Mouse (Mus musculus) ovary, postnatal 36 days (tissue): ENCODE data around the gene Jmjd6.
"Not testable (repeated sequence)": the region's sequence is repeated elsewhere in the genome, so short reads cannot be mapped to it uniquely, and the experiment has no call there.

ENCODE experiments used
- DNase-seq: peaks from one replicate; pipeline ENCODE4 v3.0.0; 2022; ENCODE audit warnings: low spot score, mixed read lengths

Gene Jmjd6

DNA sequence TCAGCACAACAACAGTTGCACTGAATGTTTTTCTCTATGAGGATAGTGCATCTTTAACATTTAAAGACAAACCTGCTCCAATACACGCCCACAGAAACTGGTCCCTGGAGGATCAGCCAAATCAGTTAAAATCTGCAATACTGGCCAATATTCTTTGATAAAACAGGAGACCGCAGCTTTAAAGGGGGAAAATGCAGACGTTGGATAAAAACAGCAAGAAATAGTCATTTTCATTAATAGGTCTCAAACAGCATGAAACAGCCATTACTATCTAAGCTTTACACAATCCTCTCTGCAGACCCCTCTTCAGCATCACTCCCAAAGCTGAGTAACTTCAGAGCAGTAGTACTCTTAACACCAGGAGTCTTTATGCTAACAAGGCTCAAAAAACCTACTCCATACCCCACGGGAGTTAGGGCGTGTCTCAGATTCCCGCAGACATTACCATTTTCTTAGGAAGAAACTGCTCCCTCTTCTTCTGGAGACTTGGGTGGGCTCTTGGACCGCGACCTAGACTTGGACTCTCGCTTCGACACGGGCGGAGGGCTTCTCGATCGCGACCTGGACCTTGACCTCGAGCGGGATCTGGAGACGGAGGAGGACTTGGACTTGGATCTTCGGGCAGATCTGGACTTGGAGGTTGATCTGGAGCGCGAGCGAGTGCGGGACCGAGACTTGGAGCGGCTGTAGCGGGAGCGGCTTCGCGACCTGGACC is 8.5 kb upstream of the Jmjd6 start:
- no peak for DNase-seq

- DNase-seq = no peak
These were observed 7.7 kb upstream of the Jmjd6 start for GRCm38 (mm10) chr11:116850833-116851477.

DNA sequence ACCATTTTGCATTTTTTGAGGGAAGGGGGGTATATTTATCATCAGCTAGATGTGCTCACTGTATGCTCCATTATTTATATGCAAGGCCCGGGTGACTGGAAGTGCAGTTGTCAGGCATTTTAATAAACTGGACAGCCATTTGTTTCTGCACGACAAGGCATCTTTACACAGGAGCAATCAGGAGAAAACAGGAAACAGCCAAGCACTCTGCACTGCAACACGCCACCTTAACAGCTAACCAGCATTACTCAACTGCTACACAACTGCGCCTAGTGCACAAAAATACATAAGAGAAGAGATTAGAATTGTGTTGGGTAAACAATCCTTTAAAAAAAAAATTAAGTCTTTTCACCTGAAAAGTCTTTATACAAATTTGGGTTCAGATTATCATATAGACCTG is 6.8 kb upstream of the Jmjd6 start:
- no peak for DNase-seq

DNA sequence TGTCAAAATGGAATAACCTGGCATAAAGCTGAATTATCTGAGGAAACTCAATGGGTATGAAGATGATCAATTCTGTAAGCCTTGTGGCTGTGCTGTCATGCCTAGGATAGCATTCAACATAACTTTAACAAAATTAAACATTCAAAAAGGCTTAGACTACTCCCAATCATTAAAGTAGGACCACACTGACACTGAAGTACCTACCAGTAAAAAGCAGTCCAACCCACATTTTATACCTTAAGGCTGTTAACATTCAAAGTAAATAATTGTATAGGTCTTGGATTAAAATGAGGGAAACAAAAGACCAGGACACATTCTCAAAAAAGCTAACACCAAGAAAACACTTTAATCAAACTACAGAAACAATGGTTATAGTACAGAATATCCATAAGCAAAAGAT is 6.3 kb upstream of the Jmjd6 start:
- DNase-seq = no peak

- DNase-seq = not testable (repeated sequence)
These were observed 5.6 kb upstream of the Jmjd6 start for GRCm38 (mm10) chr11:116848877-116849178.

- no peak for DNase-seq
These were observed 5.0 kb upstream of the Jmjd6 start for GRCm38 (mm10) chr11:116848086-116848876.

DNA sequence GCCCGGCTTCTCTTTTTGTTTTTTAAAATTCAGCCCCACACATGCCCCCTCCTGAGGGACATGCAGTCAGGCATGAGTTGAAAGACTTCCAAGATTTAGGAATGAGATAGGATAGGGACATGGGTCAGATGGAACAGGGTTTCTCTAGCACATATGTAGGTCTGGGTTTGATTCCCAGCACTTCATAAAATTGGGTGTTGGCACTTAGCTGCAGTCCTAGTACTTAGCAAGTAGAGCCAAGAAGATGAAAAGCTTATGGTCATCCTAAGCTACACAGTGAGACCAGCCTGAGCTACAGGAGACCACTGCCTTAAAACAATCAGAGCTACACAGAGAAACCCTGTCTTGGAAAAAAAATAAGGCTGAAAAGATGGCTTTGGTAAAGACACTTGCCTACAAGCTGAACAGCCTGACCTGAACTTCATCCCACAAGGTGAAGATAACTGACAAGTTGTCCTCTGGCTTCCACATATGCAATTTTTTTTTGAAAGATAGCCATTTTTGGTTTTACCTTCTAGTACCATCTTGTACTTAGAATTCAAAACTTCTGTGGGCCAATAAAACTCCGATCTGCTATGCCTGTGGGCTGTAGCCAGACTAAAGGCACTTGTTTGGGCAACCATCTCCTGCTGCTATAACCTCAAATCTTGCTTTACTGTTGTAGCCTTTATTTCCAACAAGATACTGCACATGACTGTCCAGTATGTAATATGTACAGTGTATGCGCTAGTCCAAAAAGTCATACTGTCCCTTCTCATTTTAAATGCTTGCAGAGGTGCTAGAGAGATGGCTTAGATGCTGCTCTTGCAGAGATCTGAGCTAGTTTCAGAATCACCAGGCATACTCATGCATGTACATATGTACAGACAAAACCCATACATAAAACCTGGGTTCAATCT is 4.2 kb upstream of the Jmjd6 start:
- no peak for DNase-seq

DNA sequence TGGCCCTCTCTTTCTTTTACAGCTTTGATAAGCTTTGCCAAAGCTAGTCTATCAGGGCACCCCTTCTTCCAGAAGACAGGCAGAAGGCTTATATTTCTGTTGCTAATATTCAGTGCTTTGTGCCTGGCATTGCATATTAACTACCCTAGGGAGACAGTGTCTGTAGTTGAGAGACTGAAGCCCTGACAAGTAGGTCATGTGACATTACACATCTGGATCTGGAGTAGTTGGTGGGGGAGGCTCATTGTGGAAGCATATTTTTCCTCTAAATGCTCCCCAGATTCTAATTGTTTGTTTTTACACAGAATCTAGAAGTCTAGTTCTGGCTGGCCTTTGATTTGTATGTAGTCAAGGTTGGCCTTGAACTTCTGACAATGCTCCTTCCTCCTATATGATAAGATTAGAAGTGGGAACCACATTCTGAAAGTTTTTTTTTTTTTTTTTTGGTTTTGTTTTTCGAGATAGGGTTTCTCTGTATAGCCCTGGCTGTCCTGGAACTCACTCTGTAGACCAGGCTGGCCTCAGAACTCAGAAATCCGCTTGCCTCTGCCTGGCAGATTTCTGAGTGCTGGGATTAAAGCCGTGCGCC is 3.4 kb upstream of the Jmjd6 start:
- no peak for DNase-seq

DNA sequence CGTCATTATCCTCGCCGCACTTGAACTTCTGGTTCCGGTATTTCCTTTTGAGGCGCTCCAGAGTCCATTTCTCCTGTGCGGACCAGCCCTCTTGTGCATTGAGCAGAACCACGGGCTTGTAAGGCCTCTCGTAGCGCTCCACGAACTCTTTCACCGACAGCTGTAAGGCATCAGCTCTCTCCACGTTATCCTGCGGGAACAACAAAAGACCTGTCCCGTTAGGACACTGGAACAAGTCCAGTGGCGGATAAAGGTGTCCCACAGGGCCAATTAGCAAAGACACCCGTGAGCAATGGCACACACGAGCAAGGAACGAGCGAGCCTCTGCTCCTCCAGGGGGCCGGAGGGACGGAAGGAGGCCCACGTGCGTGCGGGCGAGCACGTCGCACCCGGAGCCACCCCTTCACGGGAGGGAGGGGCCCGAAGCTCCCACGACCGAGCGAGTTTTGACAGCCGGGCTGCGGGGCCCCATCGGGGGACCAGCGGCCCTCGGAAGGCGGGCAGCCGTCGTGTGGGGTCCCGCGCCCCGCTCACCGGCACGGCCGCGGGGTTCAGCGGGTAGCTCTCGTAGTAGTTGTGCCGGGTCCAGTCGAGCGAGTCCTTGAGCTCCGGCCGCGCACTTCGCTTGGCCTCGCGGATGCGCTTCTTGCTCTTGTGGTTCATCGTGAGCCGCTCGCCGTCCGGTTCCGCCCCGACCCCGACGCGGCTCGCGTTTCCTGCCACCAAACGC is 553 bp downstream of the Jmjd6 start:
- peak; percentile 70 for DNase-seq

DNA sequence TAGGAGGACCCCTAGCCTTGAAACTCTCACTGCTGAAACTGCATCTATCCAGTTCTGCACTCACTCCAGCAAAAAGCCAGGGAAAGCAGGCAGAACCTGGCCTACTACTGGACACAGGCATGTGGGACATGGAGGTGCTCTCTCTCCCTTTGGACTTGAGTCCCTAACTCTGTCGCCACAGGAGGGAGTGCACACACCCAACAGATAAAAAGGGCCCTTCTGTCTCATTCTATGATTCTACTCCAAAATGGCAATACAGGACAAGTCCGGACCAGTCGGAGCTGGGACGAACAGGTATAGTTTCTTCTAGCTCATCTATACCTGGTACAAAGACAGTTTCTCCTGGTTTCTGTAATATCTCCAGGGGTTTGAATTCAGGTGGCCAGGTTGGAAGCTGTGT is 2.5 kb downstream of the Jmjd6 start:
- no peak for DNase-seq

GRCm38 (mm10) chr11:116839601-116840000 is 3.6 kb downstream of the Jmjd6 start:
- no peak for DNase-seq

DNA sequence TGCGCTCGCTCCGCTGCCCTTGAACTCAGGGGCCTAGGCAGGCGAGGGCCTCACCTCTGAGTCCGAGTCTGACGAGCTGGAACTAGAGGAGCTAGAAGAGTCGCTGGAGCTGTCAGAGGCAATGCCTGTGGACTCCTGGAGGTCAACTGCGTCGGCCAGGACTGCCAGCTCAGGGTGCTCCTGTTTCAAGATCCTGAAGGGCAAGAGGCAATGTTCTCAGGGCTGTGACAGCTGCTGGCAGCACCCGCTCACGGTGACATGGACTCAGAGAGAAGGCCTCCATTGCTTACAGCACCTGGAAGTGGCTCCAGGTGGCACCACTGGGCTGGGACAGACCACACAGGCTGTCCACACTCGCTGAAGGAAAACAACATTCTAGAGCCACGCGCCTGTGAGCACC is 4.3 kb downstream of the Jmjd6 start:
- no peak for DNase-seq

GRCm38 (mm10) chr11:116837441-116837840 is 5.8 kb downstream of the Jmjd6 start:
- DNase-seq = no peak

DNA sequence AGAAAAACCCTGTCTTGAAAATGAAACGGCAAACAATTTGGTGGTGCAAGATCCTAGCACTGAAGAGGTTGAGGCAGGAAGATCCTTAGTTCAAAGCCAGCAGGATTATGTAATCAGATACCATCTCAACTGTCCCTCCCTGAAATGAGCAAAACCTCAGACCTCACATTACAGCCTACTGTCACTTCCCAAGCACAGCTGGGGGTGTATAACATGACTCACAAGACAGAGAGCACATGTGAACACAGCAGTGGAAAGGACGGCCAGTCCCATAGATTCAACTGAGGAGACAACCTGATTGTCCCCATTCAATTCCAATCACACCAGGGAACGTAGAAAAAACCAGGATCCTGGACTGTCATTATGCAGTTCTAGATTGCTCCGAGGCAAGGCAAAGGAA is 7.0 kb downstream of the Jmjd6 start:
- DNase-seq = no peak

DNA sequence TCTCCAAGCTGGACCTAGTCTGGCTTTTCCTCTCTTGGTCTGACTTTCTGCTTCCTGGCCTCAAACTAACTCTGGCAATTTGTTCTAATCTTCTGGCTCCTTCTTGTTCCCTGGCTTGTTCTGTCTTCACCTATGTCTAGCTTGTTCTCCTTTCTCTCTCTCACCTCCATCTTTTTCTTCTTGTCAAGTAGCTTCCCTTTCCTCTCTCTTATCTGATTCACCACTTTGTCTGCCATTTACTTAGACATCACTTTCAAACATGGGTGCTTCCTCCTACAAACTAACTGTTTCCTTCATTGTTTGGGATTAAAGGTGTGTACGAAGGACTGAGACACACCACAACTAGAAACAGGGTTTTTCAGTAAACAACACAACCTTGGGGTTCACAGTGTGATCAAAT is 8.3 kb downstream of the Jmjd6 start:
- DNase-seq = no peak

GRCm38 (mm10) chr11:116832172-116832685 is 11.0 kb downstream of the Jmjd6 start:
- no peak for DNase-seq

- DNase-seq = peak; percentile 89
These were observed 15.6 kb downstream of the Jmjd6 start, which contains the start of gene Mxra7 for GRCm38 (mm10) chr11:116827534-116828165. Gene Mxra7, minus strand, starts transcription at chr11:116828046.

- DNase-seq = no peak
These were observed 16.4 kb downstream of the Jmjd6 start for GRCm38 (mm10) chr11:116826550-116827504.

GRCm38 (mm10) chr11:116825230-116825629 is 18.0 kb downstream of the Jmjd6 start:
- no peak for DNase-seq
